Mouse (Mus musculus) kidney, adult 2 months (tissue): Measurements from ENCODE around the gene Mcrip1. TPM values are rescaled to one million over a fixed set of nuclear protein-coding genes. Genes with fewer than 3 reads are reported as not detected.

ENCODE experiments used
- DNase-seq: peaks from one replicate; pipeline ENCODE4 v3.0.0; 2021
- H3K27ac ChIP-seq: fragments of 200-500 bp; 2 replicates; pipeline ENCODE4 v1.5.1; 2012; ENCODE audit warnings: low read depth, low read length, control low read depth, inconsistent platforms; ENCODE audit not compliant: insufficient read depth
- H3K27me3 ChIP-seq: fragments of 200-500 bp; replicated peaks from 2 replicates; pipeline ENCODE4 v1.6.1; 2012; ENCODE audit warnings: mild to moderate bottlenecking, moderate library complexity, low read length, inconsistent platforms; ENCODE audit not compliant: control insufficient read depth, insufficient read depth
- H3K36me3 ChIP-seq: fragments of 200-500 bp; 2 replicates; pipeline ENCODE4 v1.6.1; 2012; ENCODE audit warnings: mild to moderate bottlenecking, moderate library complexity, low read length, inconsistent platforms; ENCODE audit not compliant: control insufficient read depth, insufficient read depth
- H3K4me1 ChIP-seq: fragments of 200-500 bp; 2 replicates; pipeline ENCODE4 v1.6.1; 2011; ENCODE audit warnings: low read length; ENCODE audit not compliant: control insufficient read depth, insufficient read depth
- H3K4me3 ChIP-seq: fragments of 200-500 bp; 2 replicates; pipeline ENCODE4 v1.5.1; 2011; ENCODE audit warnings: mild to moderate bottlenecking, low read depth, low read length, control low read depth; ENCODE audit not compliant: insufficient read depth
- CTCF ChIP-seq: fragments of 200-500 bp; conservative IDR thresholded peaks from 2 replicates; pipeline ENCODE4 v1.5.1; 2011; ENCODE audit warnings: low read depth, mild to moderate bottlenecking, control low read depth, low read length, moderate library complexity, mixed read lengths; ENCODE audit not compliant: insufficient read depth, insufficient read length
- POLR2A ChIP-seq: fragments of 200-500 bp; IDR thresholded peaks from one replicate; pipeline ENCODE4 v1.6.1; 2011; ENCODE audit warnings: low read depth, low read length, control low read depth
- WGBS: fragments of 180-500 bp; shearing (Covaris S2); methylation state at CpG from one replicate; pipeline ENCODE4 v1.1.7; 2018; 5-methylcytosine and 5-hydroxymethylcytosine counted together
- polyA plus RNA-seq: library from polyadenylated mRNA; depleted of rRNA; stranded (reverse); fragments of >200 nt; gene quantifications from 2 replicates; pipeline ENCODE4 v1.2.3, GENCODE M21; 2012

Gene Mcrip1
- polyA plus RNA-seq, 1 experiment: 129 TPM

DNA sequence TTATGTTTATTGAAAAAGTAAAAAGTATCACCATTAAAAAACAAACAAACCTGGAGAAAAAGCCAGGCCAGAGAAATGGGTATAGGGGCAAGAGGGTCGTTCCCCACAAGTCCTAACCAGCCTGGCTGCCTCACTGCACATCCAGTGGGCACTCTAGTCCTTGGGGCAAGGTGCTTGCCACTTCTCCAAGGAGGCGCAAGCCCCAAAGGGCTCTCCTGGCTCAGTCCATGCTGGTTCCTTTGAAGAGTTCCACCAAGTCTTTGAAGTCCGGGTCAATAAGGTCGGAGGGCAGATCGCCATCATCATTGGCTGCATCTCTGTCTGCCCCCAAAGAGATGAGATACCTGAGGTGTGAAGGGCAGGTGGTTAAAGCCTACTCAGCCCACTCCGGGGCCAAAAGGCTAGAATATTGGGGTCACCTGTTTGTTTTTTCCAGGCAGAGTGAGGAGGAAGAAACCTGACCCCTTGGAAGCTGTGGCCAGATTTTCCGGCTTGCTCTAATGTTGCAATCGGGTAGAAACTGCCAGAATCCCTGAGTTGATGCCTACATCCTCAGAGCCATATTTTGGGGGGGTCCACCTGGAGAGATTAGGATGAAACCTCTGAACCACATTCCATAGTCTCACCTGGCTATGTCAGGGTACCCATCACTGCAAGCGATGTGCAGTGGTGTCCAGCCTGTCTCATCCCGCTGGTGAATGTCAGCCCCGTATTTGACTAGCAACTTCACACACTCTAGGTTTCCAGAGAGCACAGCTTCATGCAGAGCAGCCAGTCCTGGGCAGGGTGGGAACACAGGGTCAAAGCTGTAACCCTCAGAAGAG is 671 bp upstream of the Mcrip1 start:
- H3K36me3 ChIP-seq: no peaks in the 10 kb centered on the region
- 43% methylated on average over 11 of the region's 11 CpGs for WGBS
- H3K4me1 ChIP-seq: peaks cover 19% of the 10 kb centered on the region
- peak overlapping the region; percentile 57 for H3K27ac ChIP-seq
- peak overlapping the region; percentile 51 for H3K4me3 ChIP-seq
- no peak for DNase-seq
- no peak for TF ChIP-seq POLR2A
- no peak for TF ChIP-seq CTCF
- no peaks in the 10 kb centered on the region for H3K27me3 ChIP-seq

DNA sequence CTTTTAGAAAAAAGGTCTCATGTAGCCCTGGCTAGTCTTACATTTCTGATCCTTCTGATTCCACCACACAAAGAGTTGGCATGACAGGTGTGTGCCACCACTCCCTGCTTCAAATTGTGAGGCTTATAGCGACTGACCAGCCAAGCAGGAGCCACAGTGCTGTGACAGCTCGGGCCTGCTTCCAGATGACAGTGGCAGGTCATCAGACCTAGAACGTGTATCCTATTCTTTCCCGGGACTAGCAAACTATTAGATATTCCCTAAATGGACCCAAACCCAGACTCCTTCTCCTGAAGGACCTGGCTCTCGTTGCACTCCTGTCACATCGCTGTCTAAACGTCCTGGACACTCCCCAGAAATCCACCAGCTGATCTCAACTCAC is 750 bp downstream of the Mcrip1 start:
- peak overlapping the region; percentile 82 for H3K27ac ChIP-seq
- no peaks in the 10 kb centered on the region for H3K27me3 ChIP-seq
- H3K4me1 ChIP-seq: peaks cover 19% of the 10 kb centered on the region
- TF ChIP-seq CTCF (no peak), POLR2A (no peak)
- no peak for DNase-seq
- peak overlapping the region; percentile 75 for H3K4me3 ChIP-seq
- no peaks in the 10 kb centered on the region for H3K36me3 ChIP-seq
- 5% methylated on average over 7 of the region's 7 CpGs for WGBS

DNA sequence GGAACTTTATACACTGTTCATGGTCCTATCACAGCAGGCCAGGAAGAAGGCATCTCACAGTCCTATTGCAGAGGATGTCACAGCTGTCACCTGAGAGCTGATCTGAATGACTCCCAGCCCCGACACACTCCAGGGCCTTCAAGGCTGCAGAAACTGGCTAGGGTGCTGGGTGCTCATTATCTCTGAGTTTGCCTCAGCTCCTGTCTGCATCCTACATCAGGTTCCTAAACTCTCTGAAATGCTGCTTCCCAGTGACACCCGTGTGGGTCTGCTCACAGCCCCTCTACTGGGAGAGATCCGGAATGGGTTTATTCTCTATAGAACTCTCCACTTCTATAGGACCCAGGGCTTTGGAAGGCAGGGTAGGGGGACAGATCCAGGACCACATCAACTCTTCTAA is 1.3 kb downstream of the Mcrip1 start:
- peaks cover 19% of the 10 kb centered on the region for H3K4me1 ChIP-seq
- no peak for TF ChIP-seq POLR2A
- TF ChIP-seq CTCF: no peak
- H3K4me3 ChIP-seq: peak overlapping the region; percentile 75; the same call in 1 of the 2 replicates
- no peak for DNase-seq
- no peaks in the 10 kb centered on the region for H3K36me3 ChIP-seq
- WGBS: 54% methylated on average over 3 of the region's 3 CpGs
- H3K27me3 ChIP-seq: no peaks in the 10 kb centered on the region
- 0 out of 2 replicates have a peak overlapping the region, but pooled peaks have one; percentile 82 for H3K27ac ChIP-seq

DNA sequence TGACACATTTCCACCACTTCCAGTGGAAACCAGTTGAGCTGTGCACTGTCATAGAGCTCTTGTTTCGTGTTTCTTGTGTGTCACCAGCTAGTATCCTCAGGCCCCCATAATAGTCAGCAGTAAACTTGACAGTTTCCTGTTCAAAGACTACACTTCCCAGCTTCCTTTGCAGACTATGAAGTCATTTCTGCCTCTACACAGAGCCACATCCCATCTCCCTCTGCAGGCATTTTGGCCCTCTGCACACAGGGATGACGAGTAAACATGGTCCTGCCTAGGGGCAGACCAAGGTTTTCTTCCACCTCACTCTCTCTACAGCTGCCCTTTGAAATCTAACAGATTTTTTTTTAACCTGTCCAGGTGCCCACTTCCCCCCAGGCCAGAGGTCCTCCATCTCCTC is 2.1 kb downstream of the Mcrip1 start:
- H3K4me1 ChIP-seq: peaks cover 19% of the 10 kb centered on the region
- H3K27me3 ChIP-seq: no peaks in the 10 kb centered on the region
- no peak overlapping the region for H3K4me3 ChIP-seq
- peak; percentile 31 for DNase-seq
- no peaks in the 10 kb centered on the region for H3K36me3 ChIP-seq
- WGBS: 36% methylated on average over 2 of the region's 2 CpGs
- 0 out of 2 replicates have a peak overlapping the region, but pooled peaks have one; percentile 14 for H3K27ac ChIP-seq
- no peak for TF ChIP-seq POLR2A
- peak; percentile 22; the same call in 1 of the 2 replicates for TF ChIP-seq CTCF

DNA sequence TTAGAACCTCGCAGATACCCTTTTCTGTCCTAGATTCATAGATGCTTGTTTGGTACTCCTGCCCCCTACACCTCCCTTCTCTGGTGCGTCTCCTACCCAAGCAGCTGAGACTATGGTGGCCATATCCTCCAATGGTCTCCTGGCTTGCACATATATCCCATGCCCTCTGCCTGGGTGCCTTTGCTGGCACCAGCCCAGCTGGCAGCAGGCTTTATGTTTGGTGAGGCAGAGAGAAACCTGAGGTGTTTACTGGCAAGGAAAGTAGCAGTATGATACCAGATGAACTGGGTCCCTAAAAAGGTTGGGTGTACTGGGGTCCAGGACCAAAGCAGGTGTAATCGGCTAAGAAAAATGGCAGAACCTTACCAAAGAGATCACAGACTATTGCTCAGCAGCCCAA is 3.6 kb downstream of the Mcrip1 start:
- H3K36me3 ChIP-seq: no peaks in the 10 kb centered on the region
- DNase-seq: peak; percentile 52
- H3K4me3 ChIP-seq: no peak overlapping the region
- H3K27ac ChIP-seq: no peak overlapping the region; the same call in 1 of the 2 replicates
- H3K4me1 ChIP-seq: peaks cover 21% of the 10 kb centered on the region
- 77% methylated on average over 3 of the region's 3 CpGs for WGBS
- no peak for TF ChIP-seq POLR2A
- TF ChIP-seq CTCF: no peak
- no peaks in the 10 kb centered on the region for H3K27me3 ChIP-seq

DNA sequence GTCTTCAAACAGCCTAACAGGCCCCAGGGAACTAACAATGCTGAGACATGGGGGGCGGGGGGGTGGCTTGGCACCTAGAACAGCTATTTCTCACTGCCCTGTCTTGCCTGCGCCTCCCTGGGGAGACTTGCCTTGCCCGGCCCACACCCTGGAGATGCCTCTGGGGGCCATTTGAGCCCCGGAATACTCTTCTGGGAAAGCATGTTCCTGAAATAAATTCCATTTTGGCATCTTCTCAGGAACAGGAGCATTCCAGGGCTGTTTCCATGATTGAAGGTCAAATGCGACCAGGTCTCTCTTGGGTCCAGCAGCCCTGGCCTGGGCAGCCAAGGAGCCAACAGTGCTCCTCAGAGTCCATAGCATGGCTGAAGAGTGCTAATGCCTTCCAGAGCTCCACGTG is 7.2 kb downstream of the Mcrip1 start:
- Histone ChIP-seq H3K4me1 (peaks cover 23% of the 10 kb centered on the region), H3K27ac (peak overlapping the region; percentile 73), H3K27me3 (no peaks in the 10 kb centered on the region), H3K36me3 (no peaks in the 10 kb centered on the region), H3K4me3 (no peak overlapping the region)
- WGBS: 66% methylated on average over 6 of the region's 6 CpGs
- peak; percentile 57 for DNase-seq
- TF ChIP-seq CTCF (no peak), POLR2A (no peak)

DNA sequence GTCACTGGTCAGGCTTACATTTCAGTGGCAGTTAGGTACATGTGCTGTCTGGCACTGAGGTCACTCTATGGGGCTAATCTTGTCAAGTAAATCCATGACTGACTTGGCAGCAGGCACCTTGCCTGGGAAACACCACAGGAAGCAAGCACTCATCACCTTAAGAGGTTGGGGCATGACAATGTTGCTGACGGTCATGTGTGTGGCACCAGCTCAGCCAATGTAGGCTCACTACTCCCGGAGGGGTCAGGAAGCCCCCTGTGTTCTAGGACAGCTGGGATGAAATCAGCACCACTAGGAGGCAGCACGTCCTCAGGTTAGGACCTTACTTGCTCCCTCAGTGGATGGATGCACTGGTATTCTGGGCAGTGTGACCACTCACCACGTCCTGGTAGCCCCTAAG is 7.6 kb downstream of the Mcrip1 start:
- WGBS: 56% methylated on average over 4 of the region's 4 CpGs
- H3K4me3 ChIP-seq: no peak overlapping the region
- no peaks in the 10 kb centered on the region for H3K27me3 ChIP-seq
- no peak for DNase-seq
- TF ChIP-seq CTCF (peak; percentile 69), POLR2A (no peak)
- peak overlapping the region; percentile 73 for H3K27ac ChIP-seq
- H3K4me1 ChIP-seq: peaks cover 21% of the 10 kb centered on the region
- H3K36me3 ChIP-seq: no peaks in the 10 kb centered on the region
